Mouse (Mus musculus): Measurements from ENCODE around the gene Ccnd3. TPM values are rescaled to one million over a fixed set of nuclear protein-coding genes. Genes with fewer than 3 reads are reported as not detected.

The Ccnd3 gene
- polyA plus RNA-seq, 1 experiment = 417 TPM

DNA sequence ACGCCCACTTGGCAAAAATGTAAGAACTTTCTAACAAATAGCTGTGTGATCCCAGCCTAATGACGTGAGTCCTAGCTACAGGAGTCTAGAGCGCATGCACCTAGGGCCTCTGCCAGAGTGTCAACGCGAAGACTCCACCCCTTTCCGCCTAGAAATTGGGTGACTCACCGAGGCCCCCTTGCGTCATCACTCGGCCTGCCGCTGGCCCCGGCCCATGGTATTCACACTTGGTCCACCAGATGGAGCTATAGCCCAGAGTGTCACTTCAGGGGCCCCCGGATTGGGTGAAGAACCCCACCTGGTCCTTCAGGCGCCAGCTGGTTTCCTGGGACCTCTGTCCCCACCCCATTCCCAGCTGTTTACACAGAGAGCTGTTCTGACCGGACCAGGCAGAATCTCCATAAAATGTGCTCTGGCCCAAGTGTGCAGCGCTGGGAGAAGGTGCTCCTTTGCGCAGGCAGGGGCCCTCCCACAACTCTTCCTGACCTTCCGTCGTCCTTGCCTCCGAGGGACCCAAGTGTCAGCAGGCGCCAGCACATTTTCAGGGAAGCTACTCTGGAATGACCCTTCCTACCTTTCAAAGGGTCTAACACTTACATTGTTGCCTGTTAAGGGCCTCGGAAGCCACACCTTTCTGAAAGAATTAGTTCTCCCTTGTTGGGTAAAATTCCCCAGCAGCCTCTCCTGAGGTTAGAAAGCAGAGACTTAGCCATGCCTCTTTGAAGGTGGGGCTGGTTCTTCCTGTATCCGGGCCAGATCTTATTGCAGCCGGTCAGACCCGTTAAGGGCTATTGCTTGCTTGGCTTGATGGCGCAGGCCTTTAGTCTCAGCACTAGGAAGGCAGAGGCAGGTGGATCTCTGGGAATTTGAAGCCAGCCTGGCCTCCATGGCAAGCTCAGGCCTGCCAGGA is 6.5 kb downstream of the Ccnd3 start:
- TF ChIP-seq POLR2A (IDR thresholded peaks at IDR 0.05; ENCODE audit: borderline replicate concordance, control insufficient read depth, low read depth, low read length) (peak; percentile 37; the same call in 1 of the 2 replicates), CTCF (IDR thresholded peaks at IDR 0.05; ENCODE audit: control insufficient read depth, insufficient read depth, low read length) (peak; percentile 86)
- Histone ChIP-seq H3K4me1 (ENCODE audit: control insufficient read depth, insufficient read depth, low read length) (peaks cover 20% of the 10 kb centered on the region), H3K27ac (ENCODE audit: control insufficient read depth, insufficient read depth, low read depth, low read length, poor library complexity) (peak overlapping the region; percentile 78), H3K4me3 (replicated peaks; ENCODE audit: control insufficient read depth, low read depth, low read length) (peak overlapping the region; percentile 37)
- 11% methylated on average over 25 of the region's 25 CpGs for WGBS

DNA sequence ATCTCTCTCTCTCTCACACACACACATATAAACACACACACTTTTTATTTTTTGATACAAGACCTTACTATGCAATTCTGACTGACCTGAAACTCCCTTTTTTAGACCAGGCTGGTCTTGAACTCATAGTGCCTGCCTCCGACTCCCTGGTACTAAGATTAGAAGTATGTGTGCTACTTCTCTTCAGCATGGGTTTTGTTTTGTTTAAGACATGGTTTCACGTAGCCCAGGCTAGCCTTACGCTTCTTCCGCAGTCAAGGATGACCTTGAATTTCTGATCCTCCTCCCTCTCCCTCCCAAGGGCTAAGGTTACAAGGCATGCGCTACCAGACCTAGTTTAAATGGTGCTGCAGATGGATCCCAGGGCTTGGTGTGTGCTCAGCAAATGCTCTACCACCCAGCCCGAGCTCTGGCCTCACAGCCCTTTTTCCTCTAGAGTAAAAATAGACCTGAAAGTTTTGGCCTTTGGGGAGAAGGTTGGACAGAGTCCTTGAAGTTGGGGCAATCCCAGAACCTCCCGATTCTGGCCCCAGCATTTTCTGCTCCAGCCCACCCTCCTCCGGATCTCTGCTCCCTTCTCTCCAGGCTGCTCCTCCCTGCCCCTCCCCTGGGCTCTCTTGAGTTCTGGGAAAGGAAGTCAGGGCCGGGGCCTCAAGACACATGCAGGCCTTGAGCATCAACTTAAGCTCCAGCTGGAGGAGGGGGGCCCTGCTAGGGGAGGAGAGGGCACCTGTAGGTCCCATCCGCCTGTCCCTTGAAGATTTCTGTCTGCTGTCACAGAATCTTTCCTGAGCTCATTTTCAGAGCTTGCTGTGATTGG is 8.3 kb downstream of the Ccnd3 start:
- TF ChIP-seq POLR2A (IDR thresholded peaks at IDR 0.05; ENCODE audit: borderline replicate concordance, control insufficient read depth, low read depth, low read length) (no peak), CTCF (IDR thresholded peaks at IDR 0.05; ENCODE audit: control insufficient read depth, insufficient read depth, low read length) (no peak)
- no peak overlapping the region for H3K4me3 ChIP-seq (replicated peaks; ENCODE audit: control insufficient read depth, low read depth, low read length)
- 63% methylated on average over 10 of the region's 10 CpGs for WGBS
- no peak overlapping the region; the same call in 1 of the 2 replicates for H3K27ac ChIP-seq (ENCODE audit: control insufficient read depth, insufficient read depth, low read depth, low read length, poor library complexity)
- peaks cover 16% of the 10 kb centered on the region for H3K4me1 ChIP-seq (ENCODE audit: control insufficient read depth, insufficient read depth, low read length)

DNA sequence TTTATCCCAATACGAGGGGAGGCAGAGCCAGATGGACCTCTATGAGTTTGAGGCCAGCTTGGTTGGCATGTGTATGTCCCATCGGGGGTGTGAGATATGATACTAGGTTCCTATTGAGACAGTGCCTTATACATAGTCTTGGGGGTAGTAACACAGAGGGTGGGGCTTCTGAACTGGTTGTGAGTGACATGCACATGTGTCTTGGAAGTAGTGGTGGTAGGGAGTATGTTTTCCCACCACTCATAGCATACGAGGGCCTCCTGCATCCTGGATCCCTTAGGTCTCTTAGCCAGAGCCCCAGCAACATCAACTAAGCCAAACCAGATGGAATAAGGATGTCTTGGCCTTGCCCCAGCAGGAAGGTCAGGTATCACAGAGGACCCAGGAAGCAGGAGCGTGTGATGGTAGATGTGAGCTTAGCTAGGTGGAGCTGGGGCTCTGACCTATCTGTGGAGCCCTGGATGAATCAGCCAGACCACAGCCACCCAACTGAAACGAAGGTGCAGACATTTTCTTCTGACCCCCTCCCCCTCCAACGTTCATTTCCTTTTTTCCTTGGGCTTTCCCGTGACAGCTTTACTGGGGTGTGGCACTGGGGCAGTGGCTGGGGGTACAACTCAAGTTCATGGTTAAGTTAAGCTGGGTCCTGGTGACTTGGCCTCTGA is 10.5 kb downstream of the Ccnd3 start:
- WGBS = 41% methylated on average over 7 of the region's 7 CpGs
- TF ChIP-seq POLR2A (IDR thresholded peaks at IDR 0.05; ENCODE audit: borderline replicate concordance, control insufficient read depth, low read depth, low read length) (no peak), CTCF (IDR thresholded peaks at IDR 0.05; ENCODE audit: control insufficient read depth, insufficient read depth, low read length) (no peak)
- Histone ChIP-seq H3K4me1 (ENCODE audit: control insufficient read depth, insufficient read depth, low read length) (peaks cover 12% of the 10 kb centered on the region), H3K4me3 (replicated peaks; ENCODE audit: control insufficient read depth, low read depth, low read length) (no peak overlapping the region), H3K27ac (ENCODE audit: control insufficient read depth, insufficient read depth, low read depth, low read length, poor library complexity) (no peak overlapping the region)

DNA sequence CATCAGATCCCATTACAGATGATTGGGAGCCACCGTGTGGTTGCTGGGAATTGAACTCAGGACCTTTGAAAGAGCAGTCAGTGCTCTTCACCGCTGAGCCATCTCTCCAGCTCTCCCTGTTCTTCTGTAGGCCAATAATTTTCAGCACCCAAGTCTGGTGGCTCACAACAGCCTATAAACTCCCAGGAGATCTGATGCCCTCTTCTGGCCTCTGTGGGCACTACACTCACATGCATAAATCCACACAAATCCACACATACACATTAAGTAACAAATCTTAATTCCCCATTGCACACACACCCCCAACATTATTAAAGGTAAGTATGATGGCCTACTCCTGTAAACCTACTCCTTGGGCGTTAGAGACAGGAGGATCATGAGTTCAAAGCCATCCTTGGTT is 11.4 kb downstream of the Ccnd3 start:
- H3K4me1 ChIP-seq (ENCODE audit: control insufficient read depth, insufficient read depth, low read length) = peaks cover 12% of the 10 kb centered on the region
- WGBS = 92% methylated on average over 3 of the region's 3 CpGs
- no peak overlapping the region for H3K27ac ChIP-seq (ENCODE audit: control insufficient read depth, insufficient read depth, low read depth, low read length, poor library complexity)
- no peak overlapping the region for H3K4me3 ChIP-seq (replicated peaks; ENCODE audit: control insufficient read depth, low read depth, low read length)
- TF ChIP-seq CTCF (IDR thresholded peaks at IDR 0.05; ENCODE audit: control insufficient read depth, insufficient read depth, low read length) (no peak), POLR2A (IDR thresholded peaks at IDR 0.05; ENCODE audit: borderline replicate concordance, control insufficient read depth, low read depth, low read length) (no peak)

DNA sequence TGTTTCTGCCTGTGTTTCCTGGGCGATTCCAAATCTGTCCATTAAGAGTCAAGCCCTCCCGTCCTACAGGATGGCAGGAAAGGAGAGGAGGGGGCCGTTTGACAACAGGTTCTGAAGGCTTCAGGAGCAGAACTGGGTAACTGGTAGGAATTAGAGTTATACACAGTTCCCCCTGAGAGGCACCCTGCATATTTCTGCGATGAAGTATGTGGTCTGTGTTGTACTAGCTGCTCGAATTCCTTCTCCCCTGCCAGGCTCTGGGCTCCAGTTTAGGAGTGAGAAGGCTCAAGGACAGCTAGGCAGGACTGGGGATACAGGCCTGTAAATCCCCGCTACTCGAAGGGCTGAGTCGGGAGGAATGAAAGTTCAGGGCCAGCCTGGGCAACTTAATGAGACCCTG is 13.4 kb downstream of the Ccnd3 start:
- Histone ChIP-seq H3K4me3 (replicated peaks; ENCODE audit: control insufficient read depth, low read depth, low read length) (no peak overlapping the region), H3K4me1 (ENCODE audit: control insufficient read depth, insufficient read depth, low read length) (peaks cover 19% of the 10 kb centered on the region), H3K27ac (ENCODE audit: control insufficient read depth, insufficient read depth, low read depth, low read length, poor library complexity) (no peak overlapping the region)
- TF ChIP-seq POLR2A (IDR thresholded peaks at IDR 0.05; ENCODE audit: borderline replicate concordance, control insufficient read depth, low read depth, low read length) (no peak), CTCF (IDR thresholded peaks at IDR 0.05; ENCODE audit: control insufficient read depth, insufficient read depth, low read length) (no peak)
- WGBS = 59% methylated on average over 8 of the region's 8 CpGs

DNA sequence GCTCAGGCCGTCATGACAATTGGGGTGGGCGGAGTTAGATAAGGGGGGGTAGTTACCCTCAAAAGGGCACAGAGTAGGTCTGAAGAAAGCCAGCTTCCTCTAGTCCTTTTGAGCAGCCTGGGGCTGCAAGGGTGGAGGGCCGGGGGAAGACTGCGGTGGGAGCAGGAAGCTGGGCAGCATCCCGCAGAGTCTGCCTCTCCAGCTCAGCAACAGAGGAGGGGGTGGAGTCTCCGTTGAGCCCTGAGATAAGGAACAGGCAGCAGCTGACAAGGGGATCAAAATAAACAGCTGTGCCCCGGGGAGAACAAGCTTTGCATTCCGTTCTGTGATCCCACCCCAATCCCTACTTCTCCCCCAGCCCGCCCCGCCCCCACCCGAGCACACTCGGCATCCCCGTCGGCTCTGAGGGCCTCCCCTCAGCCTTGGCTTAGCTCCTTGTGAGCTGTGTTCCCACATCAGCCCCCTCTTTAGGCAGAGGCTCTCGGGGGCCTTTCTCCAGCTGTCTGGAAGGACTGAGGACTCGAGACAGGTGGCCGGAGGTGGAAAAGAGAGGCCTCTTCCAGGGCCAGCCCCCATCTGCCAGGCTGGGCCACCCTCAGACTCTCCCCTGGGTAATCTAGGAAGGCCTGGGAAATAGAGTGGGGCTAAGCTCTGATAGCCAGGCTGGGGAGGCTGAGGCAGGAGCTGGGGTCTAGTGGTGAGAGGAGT is 16.9 kb downstream of the Ccnd3 start:
- Histone ChIP-seq H3K4me3 (replicated peaks; ENCODE audit: control insufficient read depth, low read depth, low read length) (peak overlapping the region; percentile 7), H3K27ac (ENCODE audit: control insufficient read depth, insufficient read depth, low read depth, low read length, poor library complexity) (peak overlapping the region; percentile 95), H3K4me1 (ENCODE audit: control insufficient read depth, insufficient read depth, low read length) (peaks cover 19% of the 10 kb centered on the region)
- TF ChIP-seq POLR2A (IDR thresholded peaks at IDR 0.05; ENCODE audit: borderline replicate concordance, control insufficient read depth, low read depth, low read length) (peak; percentile 59), CTCF (IDR thresholded peaks at IDR 0.05; ENCODE audit: control insufficient read depth, insufficient read depth, low read length) (no peak)
- 1% methylated on average over 17 of the region's 17 CpGs for WGBS

DNA sequence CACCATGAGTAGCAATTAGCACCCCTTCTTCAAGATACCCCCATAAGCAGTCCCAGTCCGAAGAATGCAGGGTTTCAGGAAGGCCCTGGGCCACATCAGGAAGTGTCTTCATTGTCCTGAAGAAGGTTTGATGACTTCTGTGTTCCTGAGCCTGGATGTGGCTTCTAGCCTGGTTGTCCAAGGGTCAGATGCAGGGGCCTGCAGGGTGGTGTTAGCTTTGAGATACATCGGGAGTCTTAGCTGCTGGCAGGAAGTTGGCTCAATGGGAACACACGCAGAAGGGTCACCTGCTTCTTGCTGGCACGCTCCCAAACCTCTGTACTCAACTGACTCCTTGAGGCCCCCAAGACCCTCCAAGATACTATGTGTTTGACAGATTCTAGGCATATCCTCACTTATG is 17.7 kb downstream of the Ccnd3 start:
- H3K27ac ChIP-seq (ENCODE audit: control insufficient read depth, insufficient read depth, low read depth, low read length, poor library complexity) = peak overlapping the region; percentile 95
- WGBS = 17% methylated on average over 4 of the region's 4 CpGs
- TF ChIP-seq POLR2A (IDR thresholded peaks at IDR 0.05; ENCODE audit: borderline replicate concordance, control insufficient read depth, low read depth, low read length) (no peak), CTCF (IDR thresholded peaks at IDR 0.05; ENCODE audit: control insufficient read depth, insufficient read depth, low read length) (no peak)
- peaks cover 21% of the 10 kb centered on the region for H3K4me1 ChIP-seq (ENCODE audit: control insufficient read depth, insufficient read depth, low read length)
- no peak overlapping the region for H3K4me3 ChIP-seq (replicated peaks; ENCODE audit: control insufficient read depth, low read depth, low read length)

Measured in bone marrow, adult 2 months (tissue).